Mouse (Mus musculus): ENCODE results near the gene Slco6d1. TPM values are rescaled to one million over a fixed set of nuclear protein-coding genes. Genes with fewer than 3 reads are reported as not detected.
"Not testable (repeated sequence)": the region's sequence is repeated elsewhere in the genome, so short reads cannot be mapped to it uniquely, and the experiment has no call there.

The Slco6d1 gene
- total RNA-seq (2022): not detected

GRCm38 (mm10) chr1:98420824-98421223 lies at the start of gene Slco6d1:
Gene Slco6d1 (plus strand): TSS chr1:98421124.
- DNase-seq (ENCODE audit: low spot score): no peak

- no peak for DNase-seq (ENCODE audit: low spot score)
Observed at GRCm38 (mm10) chr1:98392001-98392400, 28.9 kb upstream of the Slco6d1 start.

- no peak for DNase-seq (ENCODE audit: low spot score)
Observed at GRCm38 (mm10) chr1:98447929-98448328, 27.0 kb downstream of the Slco6d1 start.

GRCm38 (mm10) chr1:98459224-98459623 lies 38.3 kb downstream of the Slco6d1 start:
- DNase-seq (ENCODE audit: low spot score): not testable (repeated sequence)

- DNase-seq (ENCODE audit: low spot score): not testable (repeated sequence)
Observed at GRCm38 (mm10) chr1:98476381-98476780, 55.5 kb downstream of the Slco6d1 start.

GRCm38 (mm10) chr1:98479243-98479642 lies 58.3 kb downstream of the Slco6d1 start:
- DNase-seq (ENCODE audit: low spot score): no peak

- DNase-seq (ENCODE audit: low spot score): no peak
Observed at GRCm38 (mm10) chr1:98505982-98506381, 85.1 kb downstream of the Slco6d1 start.

- no peak for DNase-seq (ENCODE audit: low spot score)
Observed at GRCm38 (mm10) chr1:98522977-98523376, 102.1 kb downstream of the Slco6d1 start.

- no peak for DNase-seq (ENCODE audit: low spot score)
Observed at GRCm38 (mm10) chr1:98523537-98523936, 102.6 kb downstream of the Slco6d1 start.

GRCm38 (mm10) chr1:98528368-98528767 lies 107.4 kb downstream of the Slco6d1 start:
- DNase-seq (ENCODE audit: low spot score): not testable (repeated sequence)

GRCm38 (mm10) chr1:98545372-98545771 lies 124.4 kb downstream of the Slco6d1 start:
- no peak for DNase-seq (ENCODE audit: low spot score)

GRCm38 (mm10) chr1:98554388-98554787 lies 133.5 kb downstream of the Slco6d1 start:
- no peak for DNase-seq (ENCODE audit: low spot score)

- DNase-seq (ENCODE audit: low spot score): no peak
Observed at GRCm38 (mm10) chr1:98565701-98566100, 144.8 kb downstream of the Slco6d1 start.

Small RNA genes lying within 50 kb of the gene (microRNA-seq; reads per million reads assigned to microRNA genes)
- gene Gm26134: not detected
